Mouse (Mus musculus) lung, postnatal 0 days (tissue): ENCODE data around the gene Apol9b. TPM values are rescaled to one million over a fixed set of nuclear protein-coding genes. Genes with fewer than 3 reads are reported as not detected.

Experiments used
- ATAC-seq: fragments of 200-750 bp; cut with Nextera tagmentation; 2 replicates; pipeline ENCODE4 v1.8.0; 2017; ENCODE audit warnings: moderate library complexity
- DNase-seq: peaks from one replicate; pipeline ENCODE4 v3.0.0-alpha.2; 2016; ENCODE audit warnings: low spot score
- H3K27ac ChIP-seq: fragments of 300-500 bp; sonication (generic); 2 replicates; pipeline ENCODE4 v1.5.1; 2014; ENCODE audit warnings: antibody characterized with exemption, mild to moderate bottlenecking, low read length, mixed read lengths
- H3K27me3 ChIP-seq: fragments of 300-500 bp; sonication (generic); replicated peaks from 2 replicates; pipeline ENCODE4 v1.6.1; 2014; ENCODE audit warnings: low read length, mixed read lengths; ENCODE audit not compliant: insufficient read depth
- H3K36me3 ChIP-seq: fragments of 300-500 bp; sonication (generic); 2 replicates; pipeline ENCODE4 v1.6.1; 2014; ENCODE audit warnings: low read length, mixed read lengths; ENCODE audit not compliant: insufficient read depth
- H3K4me1 ChIP-seq: fragments of 300-500 bp; sonication (generic); 2 replicates; pipeline ENCODE4 v1.6.1; 2014; ENCODE audit warnings: antibody characterized with exemption, low read depth, low read length, mixed read lengths; ENCODE audit not compliant: insufficient read depth
- H3K4me2 ChIP-seq: fragments of 300-500 bp; sonication (generic); replicated peaks from 2 replicates; pipeline ENCODE4 v1.6.1; 2014; ENCODE audit warnings: low read depth, mild to moderate bottlenecking, low read length, moderate library complexity, mixed read lengths
- H3K4me3 ChIP-seq: fragments of 300-500 bp; sonication (generic); 2 replicates; pipeline ENCODE4 v1.5.1; 2014; ENCODE audit warnings: low read depth, low read length
- H3K9ac ChIP-seq: fragments of 300-500 bp; sonication (generic); replicated peaks from 2 replicates; pipeline ENCODE4 v1.6.1; 2014; ENCODE audit warnings: low read depth, mild to moderate bottlenecking
- H3K9me3 ChIP-seq: fragments of 300-500 bp; sonication (generic); 2 replicates; pipeline ENCODE4 v1.6.1; 2016; ENCODE audit warnings: low read length, mixed read lengths
- CTCF ChIP-seq: IDR thresholded peaks from 2 replicates; pipeline ENCODE4 v1.5.1; 2016; ENCODE audit warnings: antibody characterized with exemption, mild to moderate bottlenecking
- EP300 ChIP-seq: IDR thresholded peaks from 2 replicates; pipeline ENCODE4 v1.6.1; 2016; ENCODE audit warnings: antibody characterized with exemption, mild to moderate bottlenecking, control low read depth
- WGBS: fragments of 180-500 bp; shearing (Covaris S2); extraction: QIAGEN DNeasy Blood & Tissue Kit; methylation state at CpG from one replicate; pipeline ENCODE4 v1.1.7; 2014; 5-methylcytosine and 5-hydroxymethylcytosine counted together
- polyA plus RNA-seq: library from polyadenylated mRNA; unstranded; fragments of >200 nt; fragmentation: Nextera tagmentation; extraction: Ambion mirVana; gene quantifications from 2 replicates; pipeline ENCODE4 v1.2.1, GENCODE M21; 2015

Apol9b gene
- polyA plus RNA-seq, 1 experiment from 2014 or later: 0.31 TPM

GRCm38 (mm10) chr15:77765484-77766093, 36.8 kb downstream of the Apol9b start:
- no peak overlapping the region for H3K9ac ChIP-seq
- 87% methylated on average over 16 of the region's 16 CpGs for WGBS

GRCm38 (mm10) chr15:77766981-77767380, 38.1 kb downstream of the Apol9b start:
- ATAC-seq: no peak
- H3K27ac ChIP-seq: no peak overlapping the region
- WGBS: 90% methylated on average over 11 of the region's 11 CpGs

More at GRCm38 (mm10) chr15:77765484-77766093, 36.8 kb downstream of the Apol9b start:
- no peak for TF ChIP-seq CTCF
- TF ChIP-seq EP300: no peak
- Histone ChIP-seq H3K4me1 (no peaks in the 10 kb centered on the region; the same call in 1 of the 2 replicates), H3K27me3 (no peaks in the 10 kb centered on the region), H3K4me2 (no peak overlapping the region), H3K36me3 (peaks cover 94% of the 10 kb centered on the region), H3K27ac (peak overlapping the region; percentile 20; the same call in 1 of the 2 replicates), H3K4me3 (no peak overlapping the region), H3K9me3 (no peaks in the 10 kb centered on the region)
- ATAC-seq (no peak), DNase-seq (no peak)

DNA sequence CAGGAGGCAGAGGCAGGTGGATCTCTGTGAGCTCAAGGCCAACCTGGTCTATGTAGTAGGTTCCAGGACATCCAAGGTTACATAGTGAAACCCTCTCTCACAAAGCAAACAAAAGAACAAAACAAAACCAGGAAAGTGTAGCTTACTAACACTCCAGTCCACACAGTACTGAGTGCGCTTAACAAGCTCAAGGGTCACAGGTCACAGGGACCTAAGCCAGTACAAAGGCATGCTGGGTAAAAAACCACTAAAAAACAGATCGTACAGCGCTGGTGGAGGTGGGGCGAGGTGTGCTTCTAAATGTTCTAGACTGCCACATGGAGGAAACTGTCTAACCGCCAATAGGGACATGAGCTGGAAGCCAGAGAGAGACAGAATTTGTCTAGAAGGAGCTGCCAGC, 41.5 kb downstream of the Apol9b start:
- no peaks in the 10 kb centered on the region for H3K27me3 ChIP-seq
- H3K4me1 ChIP-seq: no peaks in the 10 kb centered on the region
- H3K4me3 ChIP-seq: no peak overlapping the region
- ATAC-seq (no peak), DNase-seq (no peak)
- H3K9ac ChIP-seq: no peak overlapping the region
- 88% methylated on average over 5 of the region's 5 CpGs for WGBS
- no peaks in the 10 kb centered on the region for H3K9me3 ChIP-seq
- no peak overlapping the region for H3K4me2 ChIP-seq
- H3K36me3 ChIP-seq: peaks cover 93% of the 10 kb centered on the region
- no peak for TF ChIP-seq CTCF
- TF ChIP-seq EP300: no peak
- H3K27ac ChIP-seq: no peak overlapping the region

More at GRCm38 (mm10) chr15:77766981-77767380, 38.1 kb downstream of the Apol9b start:
- H3K4me2 ChIP-seq: no peak overlapping the region
- no peak overlapping the region for H3K4me3 ChIP-seq
- H3K36me3 ChIP-seq: peaks cover 96% of the 10 kb centered on the region
- H3K9me3 ChIP-seq: no peaks in the 10 kb centered on the region
- no peak for DNase-seq
- no peaks in the 10 kb centered on the region for H3K27me3 ChIP-seq
- H3K9ac ChIP-seq: no peak overlapping the region
- H3K4me1 ChIP-seq: no peaks in the 10 kb centered on the region; the same call in 1 of the 2 replicates
- TF ChIP-seq CTCF (no peak), EP300 (no peak)

- Histone ChIP-seq H3K4me2 (no peak overlapping the region), H3K9me3 (no peaks in the 10 kb centered on the region), H3K27me3 (no peaks in the 10 kb centered on the region), H3K4me1 (no peaks in the 10 kb centered on the region), H3K27ac (no peak overlapping the region), H3K36me3 (peaks cover 91% of the 10 kb centered on the region), H3K9ac (no peak overlapping the region), H3K4me3 (no peak overlapping the region)
- ATAC-seq: no peak
- DNase-seq: no peak
- TF ChIP-seq EP300: no peak
- no peak for TF ChIP-seq CTCF
- WGBS: 98% methylated on average over 9 of the region's 9 CpGs
Measured at GRCm38 (mm10) chr15:77770942-77771341, 42.1 kb downstream of the Apol9b start.

DNA sequence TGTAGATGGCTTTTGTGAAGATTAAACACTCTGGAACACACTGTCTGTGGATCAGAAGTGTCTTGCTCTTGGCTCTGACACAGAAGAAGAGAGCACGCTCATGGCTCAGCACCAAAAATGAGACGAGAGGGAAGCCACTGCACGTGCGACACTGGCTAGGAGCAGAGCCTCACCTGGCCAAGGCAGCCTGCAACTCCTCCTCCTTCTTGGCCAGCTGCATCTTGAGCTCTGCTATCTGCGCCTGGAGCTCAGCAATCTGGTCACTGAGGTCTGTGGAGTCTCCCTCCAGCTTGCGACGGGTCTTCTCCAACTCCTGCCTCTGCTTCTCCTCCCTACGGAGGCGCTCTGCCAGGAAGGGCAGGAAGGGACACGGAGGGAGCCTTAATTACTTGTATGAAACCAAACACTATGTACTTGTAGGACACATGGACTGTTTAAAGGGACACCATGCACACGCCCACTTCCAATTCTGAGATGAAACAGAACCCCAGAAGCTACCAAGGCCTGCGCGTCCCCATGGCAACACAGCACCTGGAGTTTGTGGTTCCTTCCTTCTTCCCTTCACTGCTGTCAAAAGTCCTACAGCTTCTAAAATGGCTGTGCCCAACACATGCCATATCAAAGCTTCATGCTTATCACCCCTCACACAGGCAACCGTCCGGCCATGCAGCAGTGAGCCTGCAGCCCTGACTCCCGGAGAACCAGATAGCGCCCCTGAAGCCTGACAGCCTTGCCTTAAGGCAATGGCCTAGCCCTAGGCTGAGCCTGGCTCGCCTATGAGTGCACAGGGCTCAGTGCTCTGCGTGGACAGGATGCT, 44.5 kb downstream of the Apol9b start:
- Histone ChIP-seq H3K4me2 (no peak overlapping the region), H3K27ac (no peak overlapping the region), H3K36me3 (peaks cover 91% of the 10 kb centered on the region), H3K9ac (no peak overlapping the region), H3K4me1 (no peaks in the 10 kb centered on the region), H3K4me3 (no peak overlapping the region), H3K27me3 (no peaks in the 10 kb centered on the region), H3K9me3 (no peaks in the 10 kb centered on the region)
- DNase-seq: no peak
- no peak for TF ChIP-seq CTCF
- TF ChIP-seq EP300: no peak
- WGBS: 84% methylated on average over 19 of the region's 19 CpGs
- no peak for ATAC-seq

GRCm38 (mm10) chr15:77774303-77774702, 45.5 kb downstream of the Apol9b start:
- Histone ChIP-seq H3K4me1 (no peaks in the 10 kb centered on the region), H3K9ac (no peak overlapping the region), H3K27ac (no peak overlapping the region), H3K36me3 (peaks cover 91% of the 10 kb centered on the region), H3K4me2 (no peak overlapping the region), H3K27me3 (no peaks in the 10 kb centered on the region), H3K4me3 (no peak overlapping the region), H3K9me3 (no peaks in the 10 kb centered on the region)
- DNase-seq (no peak), ATAC-seq (no peak)
- 85% methylated on average over 10 of the region's 10 CpGs for WGBS
- TF ChIP-seq EP300 (no peak), CTCF (no peak)
